8 mouse cellular contexts compared by ENCODE assay signal in genomic region chr9:30299844-30300243, GRCm38 (mm10).
DNase-seq lines count a peak whose midpoint lies in the region; ATAC-seq and TF ChIP-seq lines count a peak whose summit lies in the region.

No protein-coding gene starts in this region.

- no peaks in the 10 kb centered on the region for H3K9me3 ChIP-seq in liver, embryonic 12.5 days (replicated peaks)
- H3K9me3 ChIP-seq in midbrain, embryonic 11.5 days (ENCODE audit: control insufficient read depth, low read length): no peaks in the 10 kb centered on the region

- ATAC-seq in liver, embryonic 12.5 days: no peak
- ATAC-seq in midbrain, embryonic 11.5 days (ENCODE audit: low FRiP score): 0 out of 2 replicates have a peak, but pooled peaks have one; percentile 35
- ATAC-seq in erythroblast, adult 5-6 weeks (replicated peaks; ENCODE audit: low FRiP score, poor library complexity, severe bottlenecking): no peak

- H3K27me3 ChIP-seq in liver, embryonic 12.5 days (replicated peaks): no peaks in the 10 kb centered on the region
- no peaks in the 10 kb centered on the region for H3K27me3 ChIP-seq in midbrain, embryonic 11.5 days (ENCODE audit: control insufficient read depth, insufficient read depth, low read length)

- no peaks in the 10 kb centered on the region for H3K4me1 ChIP-seq in liver, embryonic 12.5 days
- no peaks in the 10 kb centered on the region for H3K4me1 ChIP-seq in midbrain, embryonic 11.5 days (ENCODE audit: control insufficient read depth, insufficient read depth, low read length)

- no peak overlapping the region for H3K9ac ChIP-seq in liver, embryonic 12.5 days
- H3K9ac ChIP-seq in midbrain, embryonic 11.5 days (ENCODE audit: low read length): no peak overlapping the region

- no peaks in the 10 kb centered on the region for H3K36me3 ChIP-seq in liver, embryonic 12.5 days
- H3K36me3 ChIP-seq in midbrain, embryonic 11.5 days (ENCODE audit: control insufficient read depth, insufficient read depth, low read length): no peaks in the 10 kb centered on the region

- H3K27ac ChIP-seq in liver, embryonic 12.5 days: no peak overlapping the region
- H3K27ac ChIP-seq in layer of hippocampus, adult 2 months: no peak overlapping the region
- H3K27ac ChIP-seq in midbrain, embryonic 11.5 days (ENCODE audit: low read depth, low read length): no peak overlapping the region

- no peak overlapping the region for H3K4me3 ChIP-seq in liver, embryonic 12.5 days
- H3K4me3 ChIP-seq in layer of hippocampus, adult 2 months: no peak overlapping the region
- no peak overlapping the region for H3K4me3 ChIP-seq in midbrain, embryonic 11.5 days (ENCODE audit: low read depth, low read length)

- no peak overlapping the region for H3K4me2 ChIP-seq in liver, embryonic 12.5 days
- H3K4me2 ChIP-seq in midbrain, embryonic 11.5 days: no peak overlapping the region

- peak; percentile 81 for TF ChIP-seq CTCF in layer of hippocampus, adult 2 months (conservative IDR thresholded peaks at IDR 0.05)

- 21% methylated on average over 4 of the region's 4 CpGs for WGBS in liver, embryonic 12.5 days (ENCODE audit: insufficient replicate concordance)
- WGBS in midbrain, embryonic 11.5 days: 12% methylated on average over 4 of the region's 4 CpGs

- DNase-seq in liver: peak; percentile 31
- peak; percentile 51 for DNase-seq in adrenal gland, postnatal 14 days
- peak; percentile 75 for DNase-seq in embryo, embryonic 10 days (ENCODE audit: low spot score)
- peak; percentile 44 to 69 for DNase-seq in layer of hippocampus, adult 2 months (ENCODE audit: low spot score in 2 of 2)
- DNase-seq in midbrain, embryonic 11.5 days (ENCODE audit: low spot score, missing footprints): peak; percentile 95
- no peak for DNase-seq in spleen, postnatal 36 days (ENCODE audit: low spot score in 2 of 2)

Comparison
In these comparisons a context has a peak if more than half of its experiments do, and no peak if none do; other contexts are left out.
1. DNase-seq: peak in liver (single experiment), adrenal gland, postnatal 14 days (single experiment), embryo, embryonic 10 days (single experiment), layer of hippocampus, adult 2 months (2 of 2) and midbrain, embryonic 11.5 days (single experiment); none in spleen, postnatal 36 days (0 of 2).